Mouse (Mus musculus): Measurements from ENCODE around the gene Eln. TPM values are rescaled to one million over a fixed set of nuclear protein-coding genes. Genes with fewer than 3 reads are reported as not detected.
A peak's percentile ranks its signal among the peaks of the same experiment; 100 is the strongest.

The Eln gene
- 10 to 100 TPM; 59.4 to 77.7 TPM for total RNA-seq (2021)

- peak; percentile 29 to 51 for DNase-seq (ENCODE audit: extremely low spot score in 1 of 2, low spot score in 2 of 2)
- intact Hi-C loops (cut with DNase I), result loop anchor here (5.0 kb wide), 1 partner anchor 155 kb away; no protein-coding TSS in a partner anchor
These were observed at the start of gene Eln for GRCm38 (mm10) chr5:134746890-134747511. Gene Eln, minus strand, starts transcription at chr5:134747323.

- DNase-seq (ENCODE audit: extremely low spot score in 1 of 2, low spot score in 2 of 2), result no peak
- intact Hi-C loops (cut with DNase I), result no loop called here
These were observed 43.2 kb upstream of the Eln start for GRCm38 (mm10) chr5:134790080-134790995.

- intact Hi-C loops (cut with DNase I), result no loop called here
- DNase-seq (ENCODE audit: extremely low spot score in 1 of 2, low spot score in 2 of 2), result no peak
These were observed 41.1 kb upstream of the Eln start for GRCm38 (mm10) chr5:134788237-134788636.

GRCm38 (mm10) chr5:134785691-134786371, 38.7 kb upstream of the Eln start:
- DNase-seq (ENCODE audit: extremely low spot score in 1 of 2, low spot score in 2 of 2), result peak in 1 of 2 experiments; percentile 5
- intact Hi-C loops (cut with DNase I), result no loop called here

GRCm38 (mm10) chr5:134783794-134784193, 36.7 kb upstream of the Eln start:
- DNase-seq (ENCODE audit: extremely low spot score in 1 of 2, low spot score in 2 of 2), result no peak
- intact Hi-C loops (cut with DNase I), result no loop called here

- intact Hi-C loops (cut with DNase I), result no loop called here
- no peak for DNase-seq (ENCODE audit: extremely low spot score in 1 of 2, low spot score in 2 of 2)
These were observed 33.8 kb upstream of the Eln start for GRCm38 (mm10) chr5:134780963-134781362.

GRCm38 (mm10) chr5:134780146-134780545, 33.0 kb upstream of the Eln start:
- intact Hi-C loops (cut with DNase I), result no loop called here
- no peak for DNase-seq (ENCODE audit: extremely low spot score in 1 of 2, low spot score in 2 of 2)

- no peak for DNase-seq (ENCODE audit: extremely low spot score in 1 of 2, low spot score in 2 of 2)
- intact Hi-C loops (cut with DNase I), result no loop called here
These were observed 29.4 kb upstream of the Eln start for GRCm38 (mm10) chr5:134776551-134776950.

GRCm38 (mm10) chr5:134772522-134772921, 25.4 kb upstream of the Eln start:
- DNase-seq (ENCODE audit: extremely low spot score in 1 of 2, low spot score in 2 of 2), result no peak
- intact Hi-C loops (cut with DNase I), result no loop called here

GRCm38 (mm10) chr5:134771750-134772149, 24.6 kb upstream of the Eln start:
- no peak for DNase-seq (ENCODE audit: extremely low spot score in 1 of 2, low spot score in 2 of 2)
- intact Hi-C loops (cut with DNase I), result no loop called here

GRCm38 (mm10) chr5:134769181-134769580, 22.1 kb upstream of the Eln start:
- intact Hi-C loops (cut with DNase I), result no loop called here
- DNase-seq (ENCODE audit: extremely low spot score in 1 of 2, low spot score in 2 of 2), result no peak

GRCm38 (mm10) chr5:134765441-134765840, 18.3 kb upstream of the Eln start:
- DNase-seq (ENCODE audit: extremely low spot score in 1 of 2, low spot score in 2 of 2), result no peak
- intact Hi-C loops (cut with DNase I), result no loop called here

GRCm38 (mm10) chr5:134763326-134763725, 16.2 kb upstream of the Eln start:
- intact Hi-C loops (cut with DNase I), result no loop called here
- DNase-seq (ENCODE audit: extremely low spot score in 1 of 2, low spot score in 2 of 2), result no peak

- DNase-seq (ENCODE audit: extremely low spot score in 1 of 2, low spot score in 2 of 2), result no peak
- intact Hi-C loops (cut with DNase I), result no loop called here
These were observed 14.4 kb upstream of the Eln start for GRCm38 (mm10) chr5:134761409-134762124.

- DNase-seq (ENCODE audit: extremely low spot score in 1 of 2, low spot score in 2 of 2), result no peak
- intact Hi-C loops (cut with DNase I), result no loop called here
These were observed 8.9 kb upstream of the Eln start for GRCm38 (mm10) chr5:134756031-134756430.

GRCm38 (mm10) chr5:134754096-134754495, 7.0 kb upstream of the Eln start:
- DNase-seq (ENCODE audit: extremely low spot score in 1 of 2, low spot score in 2 of 2), result no peak
- intact Hi-C loops (cut with DNase I), result loop anchor here (5.0 kb wide), 1 partner anchor 138 kb away; no protein-coding TSS in a partner anchor

GRCm38 (mm10) chr5:134750469-134750868, 3.3 kb upstream of the Eln start:
- no peak for DNase-seq (ENCODE audit: extremely low spot score in 1 of 2, low spot score in 2 of 2)
- intact Hi-C loops (cut with DNase I), result loop anchor here (5.0 kb wide), 1 partner anchor 142 kb away; no protein-coding TSS in a partner anchor

GRCm38 (mm10) chr5:134747947-134748618, 960 bp upstream of the Eln start:
- intact Hi-C loops (cut with DNase I), result loop anchor here (5.0 kb wide), 1 partner anchor 154 kb away; no protein-coding TSS in a partner anchor
- peak; percentile 37 to 65 for DNase-seq (ENCODE audit: extremely low spot score in 1 of 2, low spot score in 2 of 2)
